Mouse (Mus musculus) embryonic fibroblast, embryonic 13.5 days (primary cell): Measurements from ENCODE around the gene Sde2. TPM values are rescaled to one million over a fixed set of nuclear protein-coding genes. Genes with fewer than 3 reads are reported as not detected.

Experiments used
- H3K27ac ChIP-seq: 2 replicates; pipeline ENCODE4 v1.5.1; 2012; ENCODE audit warnings: low read length, control low read depth, inconsistent platforms; ENCODE audit not compliant: insufficient read depth
- H3K4me1 ChIP-seq: 2 replicates; pipeline ENCODE4 v1.6.1; 2011; ENCODE audit warnings: low read length; ENCODE audit not compliant: control insufficient read depth, insufficient read depth
- H3K4me3 ChIP-seq: 2 replicates; pipeline ENCODE4 v1.5.1; 2011; ENCODE audit warnings: mild to moderate bottlenecking, control low read depth, low read length; ENCODE audit not compliant: insufficient read depth
- CTCF ChIP-seq: IDR thresholded peaks from 2 replicates; pipeline ENCODE4 v1.5.1; 2011; ENCODE audit warnings: mild to moderate bottlenecking, control low read depth, low read length, moderate library complexity, borderline replicate concordance; ENCODE audit not compliant: insufficient read depth
- POLR2A ChIP-seq: IDR thresholded peaks from 2 replicates; pipeline ENCODE4 v1.6.1; 2011; ENCODE audit warnings: low read depth, mild to moderate bottlenecking, control low read depth, low read length, moderate library complexity
- polyA plus RNA-seq: library from polyadenylated mRNA; stranded (reverse); fragments of >200 nt; gene quantifications from 2 replicates; pipeline ENCODE4 v1.2.4, GENCODE M21; 2011; ENCODE audit warnings: low read depth; ENCODE audit not compliant: missing spikeins, insufficient read length

The Sde2 gene
- polyA plus RNA-seq = 25.9 and 28.0 TPM in 2 replicates

DNA sequence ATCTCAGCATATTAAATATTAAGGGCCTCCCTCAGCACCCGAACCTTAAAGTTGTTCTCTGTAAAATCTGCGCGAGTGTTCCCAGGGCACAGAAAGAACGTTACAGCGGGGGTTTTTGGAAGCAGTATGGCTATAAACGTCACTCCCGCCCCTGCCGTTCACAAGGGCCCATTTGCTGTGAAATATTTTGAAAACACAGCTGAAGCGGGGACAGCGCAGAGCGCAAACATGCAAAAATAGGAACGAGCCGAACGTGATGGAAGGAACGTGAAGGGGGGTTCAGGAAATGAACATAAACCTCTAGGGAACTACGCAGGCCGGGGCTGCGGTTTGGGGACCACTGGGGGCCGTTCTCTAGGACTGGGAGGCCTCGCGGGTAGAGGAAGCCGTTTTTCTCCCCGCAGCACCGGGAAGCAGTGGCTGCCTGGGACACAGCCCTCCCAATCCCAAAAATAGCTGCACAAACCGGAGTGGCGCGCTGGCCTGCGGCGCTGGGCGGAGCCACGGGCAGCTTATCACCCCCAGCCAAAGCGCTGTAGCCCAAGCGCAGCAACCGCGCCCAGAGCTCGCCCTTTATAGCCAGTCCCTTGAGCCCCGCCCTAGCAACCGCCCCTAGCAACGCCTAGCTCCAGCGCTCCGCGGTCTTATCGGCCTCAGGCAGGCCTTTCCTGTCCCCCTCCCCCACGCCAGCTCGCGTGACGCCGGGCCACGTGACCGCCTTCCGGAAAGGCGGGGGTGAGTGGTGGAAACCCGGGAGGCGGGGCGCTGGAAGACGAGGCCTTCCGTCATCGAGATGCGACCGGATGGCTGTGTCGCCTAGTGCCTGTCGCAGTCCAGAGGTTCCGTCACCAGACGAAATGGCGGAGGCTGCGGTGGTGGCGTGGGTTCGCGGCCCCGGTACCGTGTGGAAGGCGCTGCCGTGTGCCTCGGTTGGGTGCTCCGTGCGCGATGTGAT lies at the start of gene Sde2:
Gene Sde2, plus strand, starts transcription at position 812 of the 955 bp plus-strand sequence.
- Histone ChIP-seq H3K4me1 (peaks cover 12% of the 10 kb centered on the region), H3K27ac (peak within 1 kb of the TSS; percentile 98), H3K4me3 (peak within 1 kb of the TSS; percentile 73)
- TF ChIP-seq POLR2A (peak; percentile 95), CTCF (no peak)

DNA sequence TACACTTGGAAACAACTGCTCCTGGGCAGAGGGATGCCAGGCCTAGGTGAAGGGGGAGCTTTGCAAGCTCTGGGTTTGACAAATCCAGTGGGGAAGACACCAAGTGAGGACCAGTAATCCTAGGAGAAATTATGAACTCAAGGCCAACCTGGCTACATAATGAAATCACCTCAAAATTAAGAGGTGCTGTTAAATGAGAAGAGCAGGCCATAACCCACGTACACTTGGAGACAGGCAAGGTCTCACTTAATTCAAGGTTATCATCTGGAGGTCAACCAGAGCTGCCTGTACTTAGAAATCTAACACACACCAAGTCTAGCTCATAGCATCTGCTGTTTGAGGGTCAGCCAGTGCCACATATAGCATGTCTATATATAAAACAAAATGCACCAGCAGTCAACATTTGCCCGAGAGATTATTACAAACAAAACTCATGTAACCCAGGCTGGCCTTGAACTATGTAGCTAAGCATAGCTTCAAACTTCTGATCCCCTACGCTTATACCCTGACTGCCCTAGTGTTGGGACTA lies 49.4 kb upstream of the Sde2 start:
- H3K4me3 ChIP-seq = no peak overlapping the region
- no peak overlapping the region for H3K27ac ChIP-seq
- TF ChIP-seq CTCF = no peak
- TF ChIP-seq POLR2A = no peak
- no peaks in the 10 kb centered on the region for H3K4me1 ChIP-seq

DNA sequence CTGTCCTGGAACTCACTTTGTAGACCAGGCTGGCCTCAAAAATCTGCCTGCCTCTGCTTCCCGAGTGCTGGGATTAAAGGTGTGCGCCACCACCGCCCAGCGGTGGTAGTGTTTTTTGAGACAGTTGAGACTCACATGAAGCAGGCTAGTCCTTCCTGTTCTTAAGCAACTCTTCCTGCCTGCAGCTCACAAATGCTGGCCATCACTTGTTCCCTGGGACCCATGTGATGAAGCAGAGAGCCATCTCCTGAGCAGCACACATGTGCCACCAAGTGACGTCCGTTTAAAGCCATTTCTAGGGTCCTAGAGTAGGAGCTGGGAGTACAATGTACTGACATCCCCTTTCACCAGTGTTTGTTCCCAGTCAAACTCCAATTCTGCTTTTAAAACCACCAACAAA lies 47.0 kb upstream of the Sde2 start:
- TF ChIP-seq CTCF (no peak), POLR2A (no peak)
- no peak overlapping the region for H3K27ac ChIP-seq
- H3K4me3 ChIP-seq = no peak overlapping the region
- 0 out of 2 replicates have a peak, but pooled peaks cover 2% of the 10 kb centered on the region for H3K4me1 ChIP-seq

DNA sequence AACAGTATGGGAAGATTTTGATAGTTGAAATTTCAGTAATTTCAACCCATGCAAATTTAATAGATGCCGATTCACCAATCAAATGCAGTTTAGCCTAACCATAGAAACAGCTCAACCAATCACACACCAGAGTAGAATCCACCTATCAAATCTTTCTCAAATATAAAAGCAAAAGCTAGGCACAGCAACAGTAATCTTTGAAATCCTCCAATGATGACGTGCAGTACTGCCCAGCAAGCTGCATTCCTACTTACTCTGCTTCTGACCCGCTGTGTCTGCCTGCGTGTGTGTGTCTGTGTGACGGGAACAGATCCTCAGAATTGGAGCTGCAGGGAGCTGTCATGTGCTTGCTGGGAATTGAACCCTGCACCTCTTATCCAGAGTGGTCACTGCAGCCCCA lies 42.1 kb upstream of the Sde2 start:
- Histone ChIP-seq H3K27ac (no peak overlapping the region), H3K4me3 (no peak overlapping the region), H3K4me1 (peaks cover 4% of the 10 kb centered on the region)
- TF ChIP-seq CTCF (no peak), POLR2A (no peak)

DNA sequence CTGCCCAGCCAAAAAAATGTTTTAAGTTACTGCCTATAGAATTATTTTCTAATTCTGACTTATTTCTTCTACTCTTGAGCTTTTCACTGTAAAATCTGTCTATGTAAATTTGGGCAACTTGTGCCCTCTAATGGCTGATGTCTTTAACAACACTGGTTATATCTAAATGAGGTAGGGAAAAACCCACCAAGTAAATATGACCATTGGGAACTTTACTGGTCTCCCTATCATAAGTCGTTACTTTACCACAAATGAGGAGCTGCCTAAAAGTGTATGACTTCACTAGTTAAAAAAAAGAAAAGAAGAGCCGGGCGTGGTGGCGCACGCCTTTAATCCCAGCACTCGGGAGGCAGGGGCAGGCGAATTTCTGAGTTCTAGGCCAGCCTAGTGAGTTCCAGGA lies 40.0 kb upstream of the Sde2 start:
- Histone ChIP-seq H3K4me1 (peaks cover 4% of the 10 kb centered on the region), H3K4me3 (peak overlapping the region; percentile 29), H3K27ac (no peak overlapping the region)
- no peak for TF ChIP-seq POLR2A
- no peak for TF ChIP-seq CTCF

DNA sequence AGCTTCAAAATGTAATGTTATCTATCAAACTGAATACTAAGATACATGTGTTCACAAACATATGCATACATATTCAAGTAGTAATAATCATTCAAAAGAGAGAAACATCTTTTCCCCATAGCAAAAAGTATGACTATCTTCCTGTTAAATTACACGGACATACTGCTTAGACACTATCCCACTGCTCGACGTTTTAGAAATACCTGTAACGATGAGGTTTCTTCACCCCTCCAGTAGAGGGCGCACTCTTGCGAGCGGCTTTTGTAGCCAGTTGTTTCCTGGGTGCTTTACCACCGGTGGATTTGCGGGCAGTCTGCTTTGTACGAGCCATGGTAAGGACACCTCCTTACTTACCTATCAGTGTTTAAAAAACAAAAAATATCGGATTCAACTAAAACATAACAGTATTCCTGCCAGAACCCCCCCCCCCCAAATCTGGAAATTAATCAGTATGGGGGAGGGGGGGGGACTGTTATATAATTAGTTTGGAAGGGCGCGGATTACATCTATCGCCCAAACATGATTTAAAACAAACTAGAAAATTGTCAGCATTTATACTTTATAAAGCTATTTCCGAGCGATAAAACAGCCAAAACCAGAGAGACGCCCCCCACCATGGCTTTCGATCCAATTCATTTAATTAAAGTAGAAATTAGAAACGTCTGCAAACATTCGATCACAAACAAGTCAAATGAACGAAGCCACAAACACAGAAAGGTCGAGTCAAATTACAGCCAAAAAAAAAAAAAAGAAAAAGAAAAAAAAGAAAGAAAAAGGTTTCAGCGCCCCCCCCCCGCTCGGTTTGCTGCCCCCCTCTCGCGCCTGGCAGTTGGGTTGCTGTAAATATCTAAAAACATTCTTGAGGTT lies 39.1 kb upstream of the Sde2 start:
- H3K27ac ChIP-seq = peak overlapping the region; percentile 97
- no peak for TF ChIP-seq CTCF
- TF ChIP-seq POLR2A = no peak
- peak overlapping the region; percentile 92 for H3K4me3 ChIP-seq
- H3K4me1 ChIP-seq = peaks cover 4% of the 10 kb centered on the region

DNA sequence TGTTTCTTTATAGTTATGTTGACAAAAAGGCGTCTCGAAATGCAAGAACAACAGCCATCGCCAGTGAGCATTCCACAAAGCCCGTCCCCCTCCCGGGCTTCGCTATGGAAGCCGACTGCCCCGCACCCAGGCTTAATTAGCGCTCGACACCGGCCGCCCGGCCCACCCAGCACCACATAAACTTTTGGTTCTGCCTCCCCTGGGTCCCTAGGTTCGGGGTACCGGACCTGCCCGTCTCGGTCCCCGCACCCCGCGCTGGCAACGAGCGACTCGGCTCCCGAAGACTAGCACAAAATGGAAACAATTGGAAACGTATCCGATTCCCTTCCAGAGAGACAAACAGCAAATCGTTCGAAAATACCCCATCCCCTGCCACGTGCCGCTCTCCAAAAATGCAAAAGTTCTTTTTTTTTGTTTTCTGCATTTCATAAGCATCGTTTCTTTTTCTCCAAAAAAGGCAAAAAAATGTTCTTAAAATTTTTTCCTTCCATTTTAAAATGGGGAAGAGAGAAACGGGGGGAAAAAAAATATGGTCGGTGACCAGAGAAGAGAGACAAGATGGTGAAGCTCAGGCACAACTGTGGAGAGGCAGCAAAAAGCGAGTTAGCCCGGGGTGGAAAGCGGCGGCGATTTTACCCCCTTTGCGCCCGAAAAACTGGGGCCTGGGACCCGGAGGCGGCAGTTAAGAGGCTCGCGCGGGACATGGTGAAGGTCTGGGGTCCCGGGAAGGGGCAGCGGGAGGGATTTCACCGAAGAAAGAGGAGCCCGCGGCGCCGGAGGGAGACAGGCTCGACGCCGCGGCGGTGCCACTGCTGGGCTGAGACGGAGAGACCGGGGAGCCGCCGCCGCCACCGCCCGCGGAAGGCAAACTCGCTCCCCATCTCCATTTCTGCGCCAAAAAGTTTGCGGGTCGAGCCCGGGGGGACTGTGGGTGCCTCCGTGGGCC lies 38.2 kb upstream of the Sde2 start:
- Histone ChIP-seq H3K27ac (peak overlapping the region; percentile 97), H3K4me3 (peak overlapping the region; percentile 92), H3K4me1 (peaks cover 4% of the 10 kb centered on the region)
- TF ChIP-seq CTCF = no peak
- TF ChIP-seq POLR2A = no peak

DNA sequence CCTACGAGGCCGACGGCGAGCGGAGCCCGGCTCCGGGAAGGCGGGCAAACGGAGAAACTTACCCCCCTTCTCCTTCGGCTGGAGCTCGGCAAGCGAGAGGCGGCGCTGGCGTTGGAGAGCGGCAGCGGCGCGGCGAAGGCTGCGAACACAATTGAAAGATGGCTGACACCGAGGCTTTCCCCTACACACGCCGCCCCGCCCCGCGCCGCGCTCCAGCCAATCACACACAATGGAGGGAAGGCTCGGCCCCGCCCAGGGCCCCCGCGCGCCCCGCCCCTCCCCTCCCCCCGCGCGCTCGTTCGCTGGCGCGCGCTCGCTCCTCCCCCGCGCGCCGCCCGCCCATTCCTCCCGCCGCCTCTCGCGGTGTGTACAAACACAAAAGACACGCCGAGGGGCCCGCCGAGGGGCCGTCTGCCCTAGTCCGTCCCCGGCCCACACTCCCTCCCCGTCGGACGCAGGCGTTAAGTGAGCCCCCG lies 37.5 kb upstream of the Sde2 start:
- TF ChIP-seq POLR2A (peak; percentile 96), CTCF (no peak)
- peaks cover 2% of the 10 kb centered on the region for H3K4me1 ChIP-seq
- peak overlapping the region; percentile 97 for H3K27ac ChIP-seq
- H3K4me3 ChIP-seq = peak overlapping the region; percentile 92
